ENCODE assay signal across 8 mouse cellular contexts in the genomic region with DNA sequence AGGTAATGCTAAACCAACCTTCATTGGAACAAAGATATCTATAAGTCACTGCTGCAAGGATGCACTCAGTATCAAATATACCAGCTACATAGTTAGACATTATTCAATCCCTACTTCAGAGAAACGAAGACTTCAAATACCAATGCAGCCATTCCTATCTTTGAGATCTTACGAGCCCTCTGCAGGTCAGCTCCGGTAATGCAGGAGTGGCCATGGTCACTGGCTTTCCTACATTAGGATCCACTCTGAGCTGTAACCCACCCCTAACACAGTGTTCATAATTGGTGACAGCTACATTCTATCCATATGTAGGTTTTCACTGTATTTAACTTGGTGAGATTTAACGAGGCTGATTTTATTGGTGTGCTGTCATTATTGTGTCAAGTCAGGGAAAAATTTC.
DNase-seq lines count a peak whose midpoint lies in the region; ATAC-seq lines count a peak whose summit lies in the region.

No protein-coding gene starts in this region.

- no peaks in the 10 kb centered on the region for H3K36me3 ChIP-seq in forebrain, embryonic 13.5 days (ENCODE audit: poor library complexity, severe bottlenecking)
- no peaks in the 10 kb centered on the region for H3K36me3 ChIP-seq in hindbrain, embryonic 10.5 days

- ATAC-seq in forebrain, embryonic 13.5 days: peak; percentile 73

- H3K4me1 ChIP-seq in forebrain, embryonic 13.5 days: no peaks in the 10 kb centered on the region
- H3K4me1 ChIP-seq in hindbrain, embryonic 10.5 days (replicated peaks): no peaks in the 10 kb centered on the region

- no peak overlapping the region for H3K27ac ChIP-seq in forebrain, embryonic 13.5 days
- H3K27ac ChIP-seq in hindbrain, embryonic 10.5 days: no peak overlapping the region

- H3K4me2 ChIP-seq in forebrain, embryonic 13.5 days: no peak overlapping the region

- peak; percentile 43 for DNase-seq in ES-CJ7 (ENCODE audit: low read depth, low spot score)
- peak; percentile 73 for DNase-seq in c-Kit-positive CD71-positive TER-119-negative erythroid progenitor cells, embryonic 14.5 days (ENCODE audit: low read depth)
- DNase-seq in hindbrain, embryonic 10.5 days (ENCODE audit: low spot score): peak; percentile 71
- peak; percentile 57 to 80 for DNase-seq in layer of hippocampus, adult 8-10 months (ENCODE audit: low spot score in 2 of 2)
- DNase-seq in lung, postnatal 25 days (ENCODE audit: low spot score): peak; percentile 80
- DNase-seq in right cerebral cortex, adult 18-20 months: peak; percentile 65
- peak; percentile 65 for DNase-seq in urinary bladder, postnatal 25 days (ENCODE audit: low spot score)

- WGBS in forebrain, embryonic 13.5 days: 26% methylated on average over 4 of the region's 4 CpGs
- 28% methylated on average over 4 of the region's 4 CpGs for WGBS in hindbrain, embryonic 10.5 days

- H3K9ac ChIP-seq in forebrain, embryonic 13.5 days: no peak overlapping the region

- H3K9me3 ChIP-seq in forebrain, embryonic 13.5 days (replicated peaks): no peaks in the 10 kb centered on the region
- H3K9me3 ChIP-seq in hindbrain, embryonic 10.5 days: no peaks in the 10 kb centered on the region

- no peaks in the 10 kb centered on the region for H3K27me3 ChIP-seq in forebrain, embryonic 13.5 days
- H3K27me3 ChIP-seq in hindbrain, embryonic 10.5 days (ENCODE audit: insufficient read depth, poor library complexity, severe bottlenecking): no peaks in the 10 kb centered on the region

- H3K4me3 ChIP-seq in forebrain, embryonic 13.5 days: no peak overlapping the region
- H3K4me3 ChIP-seq in hindbrain, embryonic 10.5 days: no peak overlapping the region
